Mouse (Mus musculus) lung, embryonic 16.5 days (tissue): ENCODE measurements at regions not wholly inside any gene's neighbourhood (a gene's known extent, or its start where the extent isn't known, plus 50 kb on each side); places are given as distances from the start of the nearest gene placed in this dataset.

Source experiments
- ATAC-seq: fragments of 200-750 bp; cut with Nextera tagmentation; 2 replicates; pipeline ENCODE4 v1.8.0; 2017; ENCODE audit warnings: low read depth, mild to moderate bottlenecking, moderate library complexity
- H3K27ac ChIP-seq: fragments of 300-500 bp; sonication (generic); 2 replicates; pipeline ENCODE4 v1.5.1; 2014; ENCODE audit warnings: mild to moderate bottlenecking, control low read depth, low read length
- H3K27me3 ChIP-seq: fragments of 300-500 bp; sonication (generic); 2 replicates; pipeline ENCODE4 v1.6.1; 2014; ENCODE audit warnings: low read depth, low read length, mixed read lengths; ENCODE audit not compliant: control insufficient read depth, insufficient read depth
- H3K36me3 ChIP-seq: fragments of 300-500 bp; sonication (generic); 2 replicates; pipeline ENCODE4 v1.6.1; 2014; ENCODE audit warnings: low read length; ENCODE audit not compliant: control insufficient read depth, insufficient read depth
- H3K4me1 ChIP-seq: fragments of 300-500 bp; sonication (generic); replicated peaks from 2 replicates; pipeline ENCODE4 v1.6.1; 2014; ENCODE audit warnings: low read length, mixed read lengths; ENCODE audit not compliant: control insufficient read depth, insufficient read depth
- H3K4me2 ChIP-seq: fragments of 300-500 bp; sonication (generic); 2 replicates; pipeline ENCODE4 v1.6.1; 2014; ENCODE audit warnings: low read depth, low read length, control low read depth
- H3K4me3 ChIP-seq: fragments of 300-500 bp; sonication (generic); 2 replicates; pipeline ENCODE4 v1.5.1; 2014; ENCODE audit warnings: mild to moderate bottlenecking, low read length, control low read depth
- H3K9ac ChIP-seq: fragments of 300-500 bp; sonication (generic); 2 replicates; pipeline ENCODE4 v1.6.1; 2014; ENCODE audit warnings: low read length, control low read depth
- H3K9me3 ChIP-seq: fragments of 300-500 bp; sonication (generic); 2 replicates; pipeline ENCODE4 v1.6.1; 2016; ENCODE audit warnings: low read length; ENCODE audit not compliant: control insufficient read depth
- WGBS: fragments of 180-500 bp; shearing (Covaris S2); extraction: QIAGEN DNeasy Blood & Tissue Kit; methylation state at CpG from one replicate; pipeline ENCODE4 v1.1.7; 2014; 5-methylcytosine and 5-hydroxymethylcytosine counted together

DNA sequence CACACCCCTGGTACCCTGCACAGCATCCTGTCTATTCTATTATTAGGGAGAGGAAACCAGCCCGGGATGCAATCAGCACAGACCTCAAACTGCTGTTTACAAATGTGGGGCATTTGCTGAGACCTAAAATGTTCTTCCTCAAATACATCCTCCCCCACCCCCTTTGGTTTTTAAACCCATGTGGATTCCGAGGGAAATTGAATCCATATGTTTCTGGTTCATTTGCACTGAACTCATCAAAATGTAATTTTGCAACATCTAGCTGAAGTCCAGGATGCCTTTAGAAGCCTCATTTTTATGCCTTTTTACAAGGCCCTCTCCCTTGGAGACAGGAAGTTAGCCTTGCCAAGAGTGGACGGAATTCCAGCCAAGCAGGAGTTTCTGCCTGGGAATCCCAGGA is 517.6 kb downstream of the Zfp536 start:
- Histone ChIP-seq H3K4me1 (peaks cover 5% of the 10 kb centered on the region), H3K9me3 (0 out of 2 replicates have a peak, but pooled peaks cover 3% of the 10 kb centered on the region), H3K36me3 (no peaks in the 10 kb centered on the region), H3K4me2 (no peak overlapping the region), H3K27ac (peak overlapping the region; percentile 65), H3K27me3 (no peaks in the 10 kb centered on the region), H3K4me3 (no peak overlapping the region), H3K9ac (no peak overlapping the region)
- ATAC-seq, result peak; percentile 83
- whole genome bisulfite sequencing, result 18% methylated on average over 3 of the region's 3 CpGs

DNA sequence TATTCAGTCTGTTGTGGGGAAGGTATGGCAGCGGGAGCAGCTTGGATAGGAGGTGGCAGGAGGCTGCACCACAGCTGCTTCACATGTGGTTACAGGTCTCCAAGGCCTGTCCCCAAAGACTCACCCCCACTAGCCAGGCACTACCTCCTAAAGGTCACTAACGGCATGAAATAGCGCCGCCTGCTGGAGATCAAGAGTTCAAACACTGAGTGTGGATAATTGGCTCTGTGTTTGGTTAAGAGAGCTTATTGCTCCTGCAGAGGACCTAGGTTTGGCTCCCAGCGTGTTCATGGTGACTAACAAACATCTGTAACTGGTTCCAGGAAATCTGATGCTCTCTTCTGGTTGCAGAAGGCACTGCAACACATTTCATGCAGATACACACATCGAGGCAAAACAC is 514.1 kb downstream of the Zfp536 start:
- WGBS, result 48% methylated on average over 6 of the region's 6 CpGs
- no peak overlapping the region for H3K9ac ChIP-seq
- H3K27ac ChIP-seq, result no peak overlapping the region
- no peaks in the 10 kb centered on the region for H3K36me3 ChIP-seq
- H3K4me1 ChIP-seq, result peaks cover 5% of the 10 kb centered on the region
- no peak for ATAC-seq
- no peak overlapping the region for H3K4me2 ChIP-seq
- H3K9me3 ChIP-seq, result no peaks in the 10 kb centered on the region
- H3K27me3 ChIP-seq, result no peaks in the 10 kb centered on the region
- H3K4me3 ChIP-seq, result no peak overlapping the region

DNA sequence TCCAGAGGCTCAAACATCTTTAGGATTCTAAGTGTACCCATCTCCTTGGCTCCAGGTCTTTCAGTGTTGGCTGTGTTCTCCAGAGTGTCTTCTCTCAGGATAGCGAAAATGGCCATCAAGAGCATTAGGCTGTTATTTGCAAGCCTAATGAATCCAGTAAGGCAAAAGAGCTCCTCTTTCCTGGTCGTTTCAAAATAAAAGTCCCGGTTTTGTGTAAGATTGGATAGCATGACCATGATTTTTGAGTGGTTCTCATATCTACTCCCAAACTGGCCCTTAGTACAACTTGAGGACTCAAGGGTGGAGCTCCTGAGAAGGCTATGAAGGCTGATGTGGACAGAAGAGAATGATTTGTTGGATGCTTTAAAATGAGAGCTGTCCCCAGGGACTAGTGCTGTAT is 510.6 kb downstream of the Zfp536 start:
- no peaks in the 10 kb centered on the region for H3K9me3 ChIP-seq
- WGBS, result 37% methylated on average over 3 of the region's 3 CpGs
- H3K9ac ChIP-seq, result no peak overlapping the region
- H3K4me2 ChIP-seq, result no peak overlapping the region
- ATAC-seq, result no peak
- no peak overlapping the region for H3K27ac ChIP-seq
- H3K4me1 ChIP-seq, result no peaks in the 10 kb centered on the region
- H3K4me3 ChIP-seq, result no peak overlapping the region
- no peaks in the 10 kb centered on the region for H3K36me3 ChIP-seq
- H3K27me3 ChIP-seq, result no peaks in the 10 kb centered on the region

DNA sequence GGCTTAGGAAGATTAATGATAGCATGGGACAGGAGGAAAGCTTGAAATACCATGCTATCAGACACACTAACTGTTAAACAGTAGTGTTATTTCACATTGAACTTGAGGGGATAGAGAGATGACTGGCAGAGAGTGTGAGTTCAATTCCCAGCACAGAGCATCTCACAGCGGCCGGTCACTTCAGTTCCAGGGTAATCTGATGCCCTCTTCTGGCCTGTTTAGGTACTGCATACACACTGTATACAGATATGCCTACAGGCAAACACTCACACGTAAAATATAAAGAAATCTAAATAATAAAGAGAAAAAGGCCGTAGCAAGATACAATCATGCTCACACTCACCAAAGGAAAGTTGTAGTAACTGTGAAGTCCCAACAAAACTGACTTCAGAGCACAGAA is 506.0 kb downstream of the Zfp536 start:
- Histone ChIP-seq H3K27ac (no peak overlapping the region), H3K4me1 (no peaks in the 10 kb centered on the region), H3K27me3 (no peaks in the 10 kb centered on the region), H3K9ac (no peak overlapping the region), H3K4me2 (no peak overlapping the region), H3K9me3 (no peaks in the 10 kb centered on the region), H3K36me3 (no peaks in the 10 kb centered on the region), H3K4me3 (no peak overlapping the region)
- ATAC-seq, result no peak
- WGBS, result 84% methylated on average over 4 of the region's 4 CpGs

DNA sequence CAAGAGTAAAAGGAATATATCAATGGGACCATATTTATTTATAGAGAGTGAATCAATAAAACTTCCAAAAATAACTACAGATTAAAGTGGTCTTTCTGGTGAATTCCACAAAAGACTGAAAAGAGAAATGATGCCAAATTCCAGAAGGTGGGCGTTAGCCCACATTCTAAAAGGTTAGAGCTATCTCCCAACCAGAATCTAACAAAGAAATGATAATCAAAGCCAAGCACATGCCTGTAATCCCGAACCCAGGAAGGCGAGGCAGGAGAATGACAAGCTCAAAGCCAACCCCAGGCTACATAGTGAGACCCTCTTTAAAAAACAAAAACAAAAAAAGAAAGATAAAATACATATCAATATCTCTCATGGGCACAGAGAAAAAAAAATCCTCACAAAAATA is 502.6 kb downstream of the Zfp536 start:
- Histone ChIP-seq H3K4me3 (no peak overlapping the region), H3K4me1 (no peaks in the 10 kb centered on the region), H3K27ac (no peak overlapping the region), H3K36me3 (no peaks in the 10 kb centered on the region), H3K9me3 (no peaks in the 10 kb centered on the region), H3K9ac (no peak overlapping the region), H3K4me2 (no peak overlapping the region), H3K27me3 (no peaks in the 10 kb centered on the region)
- ATAC-seq, result no peak
- WGBS, result 75% methylated on average over 3 of the region's 3 CpGs

DNA sequence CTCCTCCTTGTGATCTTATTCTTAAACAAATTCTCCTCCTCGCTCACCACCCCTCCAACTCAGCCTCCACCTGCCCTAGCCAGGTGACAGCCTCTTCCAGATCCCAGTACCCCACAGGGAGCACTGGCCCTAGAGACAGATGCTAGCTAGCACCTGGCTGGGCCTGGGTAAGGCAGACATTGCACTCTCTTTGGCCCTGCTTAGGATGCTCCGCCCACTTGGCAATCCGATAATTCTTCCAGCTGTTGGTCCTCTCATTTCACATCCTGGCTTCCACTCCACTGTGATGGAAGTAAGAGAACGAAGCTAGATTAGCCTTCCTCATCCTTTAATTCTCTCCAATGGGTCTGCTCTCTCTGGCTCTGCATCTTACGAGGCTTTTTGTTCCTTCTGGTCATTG is 483.4 kb downstream of the Zfp536 start:
- no peak overlapping the region for H3K4me3 ChIP-seq
- H3K27ac ChIP-seq, result no peak overlapping the region
- no peaks in the 10 kb centered on the region for H3K9me3 ChIP-seq
- WGBS, result 26% methylated on average over 5 of the region's 5 CpGs
- no peak overlapping the region for H3K9ac ChIP-seq
- no peak overlapping the region for H3K4me2 ChIP-seq
- H3K27me3 ChIP-seq, result no peaks in the 10 kb centered on the region
- H3K36me3 ChIP-seq, result no peaks in the 10 kb centered on the region
- ATAC-seq, result peak; percentile 83
- peaks cover 7% of the 10 kb centered on the region; the same call in 1 of the 2 replicates for H3K4me1 ChIP-seq

DNA sequence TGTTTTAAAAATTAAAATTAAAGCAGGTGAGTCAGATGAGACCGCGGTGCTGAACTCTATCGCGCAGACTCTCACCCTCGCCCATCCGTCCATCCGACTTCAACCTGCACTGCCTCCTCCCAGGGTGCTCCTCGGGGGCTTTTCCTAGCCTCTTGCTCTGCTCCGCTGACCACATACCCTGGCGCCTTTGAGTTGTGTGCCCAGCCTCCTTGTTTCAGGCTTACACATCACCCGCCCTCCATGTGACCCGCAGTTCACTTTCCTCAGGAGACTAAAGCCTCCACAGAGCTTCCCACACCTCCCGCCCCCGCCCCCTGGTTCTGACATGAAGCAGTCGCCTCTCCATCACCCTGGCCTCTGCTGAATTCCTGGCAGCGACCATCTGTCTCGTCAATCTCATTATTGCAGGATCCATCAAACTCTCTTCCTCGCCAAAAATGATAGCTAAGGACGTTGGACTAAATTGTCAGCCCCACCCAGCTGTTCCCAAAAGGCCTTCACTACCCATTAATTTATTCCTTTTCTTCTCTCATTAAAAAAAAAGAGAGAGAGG is 482.9 kb downstream of the Zfp536 start:
- Histone ChIP-seq H3K9ac (no peak overlapping the region), H3K4me1 (peaks cover 7% of the 10 kb centered on the region; the same call in 1 of the 2 replicates), H3K9me3 (no peaks in the 10 kb centered on the region), H3K27me3 (no peaks in the 10 kb centered on the region), H3K4me3 (no peak overlapping the region), H3K4me2 (no peak overlapping the region), H3K27ac (no peak overlapping the region), H3K36me3 (no peaks in the 10 kb centered on the region)
- peak; percentile 12; the same call in 1 of the 2 replicates for ATAC-seq
- 28% methylated on average over 19 of the region's 19 CpGs for WGBS

DNA sequence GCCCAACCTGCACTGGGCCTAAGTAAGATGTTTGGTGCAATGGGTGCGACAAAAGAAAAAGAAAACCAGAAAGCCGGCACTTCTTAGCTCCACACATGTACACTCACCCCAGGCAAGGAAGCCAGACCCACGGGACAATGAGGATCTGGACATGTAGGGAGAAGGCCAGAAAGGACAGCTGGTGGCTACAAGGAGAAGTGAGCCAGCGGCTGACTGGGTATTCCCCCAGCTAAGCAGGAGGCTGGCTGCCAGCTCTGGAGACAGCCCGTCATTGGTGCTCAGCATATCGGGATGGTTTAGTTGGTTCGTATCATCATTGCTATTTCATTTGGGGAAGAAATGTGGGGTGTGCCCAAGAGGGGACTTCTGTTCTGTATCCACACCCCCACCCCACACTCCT is 481.7 kb downstream of the Zfp536 start:
- H3K9ac ChIP-seq, result no peak overlapping the region
- H3K9me3 ChIP-seq, result no peaks in the 10 kb centered on the region
- H3K27ac ChIP-seq, result no peak overlapping the region
- no peaks in the 10 kb centered on the region for H3K36me3 ChIP-seq
- ATAC-seq, result 0 out of 2 replicates have a peak, but pooled peaks have one; percentile 36
- H3K4me3 ChIP-seq, result no peak overlapping the region
- peaks cover 7% of the 10 kb centered on the region; the same call in 1 of the 2 replicates for H3K4me1 ChIP-seq
- H3K4me2 ChIP-seq, result no peak overlapping the region
- H3K27me3 ChIP-seq, result no peaks in the 10 kb centered on the region
- WGBS, result 68% methylated on average over 7 of the region's 7 CpGs

DNA sequence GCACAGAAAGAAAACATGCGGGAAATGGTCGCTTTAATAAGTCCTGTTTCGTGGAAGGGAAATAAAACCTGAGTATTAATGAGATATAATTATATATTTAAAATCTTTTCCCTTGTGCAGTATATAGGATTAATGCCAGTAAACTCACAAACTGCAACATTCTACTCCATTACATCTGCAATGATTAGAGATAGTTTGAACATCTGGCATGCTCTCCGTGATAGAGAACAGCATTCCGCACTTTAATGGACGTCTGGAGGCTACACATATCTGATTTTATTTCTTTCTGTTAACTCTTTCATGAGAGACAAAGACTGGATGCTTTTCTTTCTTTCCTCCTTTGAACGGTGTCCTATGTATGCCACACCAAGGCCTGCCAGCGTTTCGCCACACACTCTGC is 480.9 kb downstream of the Zfp536 start:
- Histone ChIP-seq H3K9me3 (no peaks in the 10 kb centered on the region), H3K27ac (no peak overlapping the region), H3K4me3 (no peak overlapping the region), H3K4me1 (peaks cover 7% of the 10 kb centered on the region; the same call in 1 of the 2 replicates), H3K9ac (no peak overlapping the region), H3K36me3 (no peaks in the 10 kb centered on the region), H3K4me2 (no peak overlapping the region), H3K27me3 (no peaks in the 10 kb centered on the region)
- WGBS, result 64% methylated on average over 9 of the region's 9 CpGs
- ATAC-seq, result no peak

DNA sequence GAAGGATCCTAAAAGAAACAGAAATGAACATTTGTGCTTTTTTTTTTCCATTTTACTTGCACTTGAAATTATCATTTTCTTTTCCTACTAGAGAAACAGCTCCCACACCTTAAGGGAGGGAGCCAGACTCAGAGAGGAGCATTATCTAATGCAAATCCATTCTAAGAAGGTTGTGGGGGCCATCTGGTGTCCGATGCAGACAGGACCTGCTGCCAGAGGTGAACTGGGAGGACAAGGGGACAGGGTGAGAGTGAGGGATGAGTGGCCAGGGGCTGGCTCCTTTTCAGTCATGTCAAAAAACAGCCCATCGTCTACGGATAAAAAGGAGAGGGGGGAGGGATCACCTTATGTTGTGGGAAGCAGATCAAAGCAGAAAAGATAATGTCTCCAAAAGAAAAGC is 474.6 kb downstream of the Zfp536 start:
- H3K4me2 ChIP-seq, result no peak overlapping the region
- 12% methylated on average over 3 of the region's 3 CpGs for WGBS
- H3K27me3 ChIP-seq, result no peaks in the 10 kb centered on the region
- no peak overlapping the region for H3K4me3 ChIP-seq
- no peak for ATAC-seq
- no peaks in the 10 kb centered on the region for H3K9me3 ChIP-seq
- no peak overlapping the region for H3K9ac ChIP-seq
- no peak overlapping the region for H3K27ac ChIP-seq
- no peaks in the 10 kb centered on the region for H3K4me1 ChIP-seq
- no peaks in the 10 kb centered on the region for H3K36me3 ChIP-seq
